Mouse (Mus musculus) central nervous system, embryonic 14 days (tissue): ENCODE results near the gene Plxna4. TPM values are rescaled to one million over a fixed set of nuclear protein-coding genes. Genes with fewer than 3 reads are reported as not detected.

Experiments used
- polyA plus RNA-seq: library from polyadenylated mRNA; depleted of rRNA; stranded (reverse); fragments of >200 nt; gene quantifications from 2 replicates; pipeline ENCODE4 v1.2.3, GENCODE M21; 2012; rRNA removed

Gene Plxna4
- polyA plus RNA-seq = 17.0 and 20.2 TPM in 2 replicates

DNA sequence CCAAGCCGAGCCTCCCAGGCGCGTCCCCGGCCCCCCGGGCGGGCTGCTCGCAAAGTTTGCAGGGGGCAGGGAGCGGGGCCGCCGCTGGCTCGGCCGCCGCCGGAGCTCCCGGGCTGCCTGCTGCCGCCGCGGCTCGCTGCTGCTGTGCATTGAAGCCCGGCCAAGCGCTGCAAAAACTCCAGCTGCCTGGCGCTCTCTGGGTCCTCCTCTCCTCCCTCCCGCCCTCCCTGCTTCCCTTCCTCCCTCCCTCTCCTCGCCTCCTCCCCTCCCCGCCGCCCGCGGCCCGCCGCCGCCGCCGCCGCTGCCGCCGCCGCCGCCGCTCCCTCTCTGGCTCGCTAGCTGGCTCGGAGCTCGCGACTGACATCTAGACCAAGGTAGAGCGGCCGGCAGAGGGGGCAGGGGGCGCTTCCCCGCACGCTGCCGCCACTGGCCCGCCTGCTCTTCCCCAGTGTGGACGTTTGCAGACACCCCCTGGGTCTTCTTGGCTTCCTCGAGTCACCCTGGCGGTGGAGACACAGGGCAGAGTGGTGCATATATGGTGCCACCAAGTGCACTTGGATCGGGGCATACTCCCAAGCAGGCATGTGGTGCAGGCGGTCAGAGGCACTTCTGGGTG is at the start of gene Plxna4:
TSS of gene Plxna4 (minus strand) at position 137 of the 616 bp plus-strand sequence.

